Mouse (Mus musculus): Measurements from ENCODE around the gene Mrps27. TPM values are rescaled to one million over a fixed set of nuclear protein-coding genes. Genes with fewer than 3 reads are reported as not detected.
A peak's percentile ranks its signal among the peaks of the same experiment; 100 is the strongest.

Mrps27 gene
- polyA plus RNA-seq, 1 experiment from 2014 or later, result 52.6 TPM

- peaks cover 100% of the 10 kb centered on the region for H3K36me3 ChIP-seq (replicated peaks)
- H3K9me3 ChIP-seq, result no peaks in the 10 kb centered on the region
- H3K27me3 ChIP-seq, result no peaks in the 10 kb centered on the region
- H3K27ac ChIP-seq, result no peak overlapping the region
- ATAC-seq (ENCODE audit: low FRiP score), result no peak
- 95% methylated on average over 29 of the region's 29 CpGs for WGBS
- no peak overlapping the region for H3K4me2 ChIP-seq
- no peaks in the 10 kb centered on the region; the same call in 1 of the 2 replicates for H3K4me1 ChIP-seq
- no peak overlapping the region for H3K4me3 ChIP-seq (replicated peaks)
- no peak overlapping the region for H3K9ac ChIP-seq
Observed at GRCm38 (mm10) chr13:99433068-99434008, 88.8 kb downstream of the Mrps27 start.

DNA sequence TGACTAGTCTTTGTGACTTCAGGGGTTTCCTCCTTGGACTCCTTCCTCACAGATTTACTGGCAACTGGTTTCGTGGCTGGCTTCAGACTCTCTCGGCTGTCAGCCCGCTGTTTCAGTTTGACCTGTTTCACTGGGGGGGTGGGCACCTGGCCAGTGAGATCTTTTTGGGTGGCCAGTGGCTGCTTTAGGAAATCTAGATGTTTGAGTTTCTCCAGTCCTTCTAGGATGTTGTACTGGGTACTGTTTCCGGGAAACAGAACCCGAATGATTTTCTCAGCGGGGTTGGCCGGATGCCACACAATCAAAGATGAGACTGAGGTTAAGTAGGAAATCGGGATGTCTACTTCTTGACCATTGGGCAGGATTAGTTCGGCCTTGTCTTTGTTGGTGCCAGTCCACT, 89.9 kb downstream of the Mrps27 start:
- Histone ChIP-seq H3K4me2 (no peak overlapping the region), H3K36me3 (replicated peaks) (peaks cover 100% of the 10 kb centered on the region), H3K27me3 (no peaks in the 10 kb centered on the region), H3K9me3 (no peaks in the 10 kb centered on the region), H3K27ac (no peak overlapping the region), H3K4me1 (no peaks in the 10 kb centered on the region), H3K4me3 (replicated peaks) (no peak overlapping the region), H3K9ac (no peak overlapping the region)
- WGBS, result 95% methylated on average over 9 of the region's 9 CpGs
- ATAC-seq (ENCODE audit: low FRiP score), result no peak

- H3K4me2 ChIP-seq, result no peak overlapping the region
- no peaks in the 10 kb centered on the region for H3K9me3 ChIP-seq
- H3K27ac ChIP-seq, result no peak overlapping the region
- peaks cover 100% of the 10 kb centered on the region for H3K36me3 ChIP-seq (replicated peaks)
- H3K27me3 ChIP-seq, result no peaks in the 10 kb centered on the region
- no peak overlapping the region for H3K4me3 ChIP-seq (replicated peaks)
- no peak overlapping the region for H3K9ac ChIP-seq
- H3K4me1 ChIP-seq, result peaks cover 18% of the 10 kb centered on the region
- no peak for ATAC-seq (ENCODE audit: low FRiP score)
Observed at GRCm38 (mm10) chr13:99437051-99437450, 92.5 kb downstream of the Mrps27 start.

- Histone ChIP-seq H3K4me3 (replicated peaks) (no peak overlapping the region), H3K27ac (no peak overlapping the region), H3K4me2 (no peak overlapping the region), H3K36me3 (replicated peaks) (peaks cover 90% of the 10 kb centered on the region), H3K4me1 (peaks cover 41% of the 10 kb centered on the region), H3K27me3 (no peaks in the 10 kb centered on the region), H3K9me3 (no peaks in the 10 kb centered on the region), H3K9ac (no peak overlapping the region)
- WGBS, result 92% methylated on average over 5 of the region's 5 CpGs
- no peak for ATAC-seq (ENCODE audit: low FRiP score)
Observed at GRCm38 (mm10) chr13:99439357-99439756, 94.8 kb downstream of the Mrps27 start.

DNA sequence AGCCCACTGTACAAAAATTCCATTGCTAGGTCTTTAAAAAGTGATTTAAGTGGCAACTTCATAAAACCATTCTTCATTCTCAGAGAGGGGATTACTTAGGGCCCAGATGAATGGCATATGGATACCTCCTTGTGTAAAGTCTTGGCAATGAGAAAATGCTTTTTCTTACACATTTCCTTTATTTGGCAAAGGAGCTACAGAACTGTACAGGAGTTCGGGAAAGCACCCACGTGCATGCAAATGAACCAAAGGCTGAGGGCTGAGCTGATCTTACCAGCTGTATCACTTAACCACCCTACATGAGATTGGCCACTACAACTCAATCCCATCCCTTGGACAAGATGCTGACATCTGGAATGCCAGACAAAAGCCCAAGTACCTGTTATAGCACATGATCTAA, 95.6 kb downstream of the Mrps27 start:
- ATAC-seq (ENCODE audit: low FRiP score), result no peak
- H3K4me2 ChIP-seq, result no peak overlapping the region
- no peaks in the 10 kb centered on the region for H3K27me3 ChIP-seq
- no peak overlapping the region for H3K4me3 ChIP-seq (replicated peaks)
- H3K36me3 ChIP-seq (replicated peaks), result peaks cover 81% of the 10 kb centered on the region
- WGBS, result 81% methylated on average over 2 of the region's 2 CpGs
- H3K27ac ChIP-seq, result no peak overlapping the region
- no peaks in the 10 kb centered on the region for H3K9me3 ChIP-seq
- H3K9ac ChIP-seq, result no peak overlapping the region
- H3K4me1 ChIP-seq, result peaks cover 49% of the 10 kb centered on the region

GRCm38 (mm10) chr13:99441700-99442433, 97.3 kb downstream of the Mrps27 start:
- ATAC-seq (ENCODE audit: low FRiP score), result no peak
- WGBS, result 29% methylated on average over 18 of the region's 18 CpGs
- Histone ChIP-seq H3K27me3 (no peaks in the 10 kb centered on the region), H3K9ac (peak overlapping the region; percentile 56), H3K4me3 (replicated peaks) (peak overlapping the region; percentile 40), H3K9me3 (no peaks in the 10 kb centered on the region), H3K4me2 (peak overlapping the region; percentile 61), H3K4me1 (peaks cover 65% of the 10 kb centered on the region), H3K36me3 (replicated peaks) (peaks cover 67% of the 10 kb centered on the region), H3K27ac (peak overlapping the region; percentile 98)

DNA sequence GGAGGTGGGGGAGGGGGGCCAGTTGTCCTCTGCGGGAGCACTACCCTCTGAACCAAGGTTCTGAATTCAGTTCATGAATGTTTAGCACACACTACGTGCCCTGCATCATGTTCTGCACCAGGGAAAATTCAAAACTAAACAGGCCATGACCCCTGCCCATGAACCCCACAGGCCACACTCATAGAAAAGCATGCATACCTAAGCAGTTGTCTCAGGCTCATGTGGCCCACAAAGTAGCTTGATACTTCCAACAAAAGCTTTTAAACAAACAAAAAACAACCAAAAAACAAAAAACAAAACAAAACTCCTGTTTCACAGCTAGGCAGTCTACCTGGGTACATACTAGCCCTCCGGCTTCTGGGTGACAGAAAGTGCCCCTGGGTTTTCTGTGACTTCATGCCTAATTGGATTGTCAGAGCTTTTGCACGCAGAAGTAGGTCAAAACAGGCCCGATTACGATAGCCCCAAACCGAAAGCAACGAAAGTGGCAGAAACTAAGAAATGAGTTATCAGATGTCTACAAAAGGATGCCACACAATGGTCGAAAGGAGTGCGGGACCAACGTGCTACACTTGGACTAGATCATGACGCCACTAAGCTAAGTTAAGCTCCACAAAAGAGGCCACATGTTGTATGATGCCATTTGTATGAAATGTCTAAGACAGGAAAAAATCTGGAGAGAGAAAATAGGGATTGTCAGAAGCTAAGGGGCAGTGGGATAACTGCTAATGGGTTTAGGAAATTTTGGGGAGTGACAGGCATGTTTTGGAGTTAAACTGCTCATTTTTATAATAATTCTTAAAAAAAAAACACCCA, 98.1 kb downstream of the Mrps27 start:
- H3K4me1 ChIP-seq, result peaks cover 73% of the 10 kb centered on the region
- peaks cover 60% of the 10 kb centered on the region for H3K36me3 ChIP-seq (replicated peaks)
- peak overlapping the region; percentile 40 for H3K4me3 ChIP-seq (replicated peaks)
- H3K27ac ChIP-seq, result peak overlapping the region; percentile 98
- H3K9me3 ChIP-seq, result no peaks in the 10 kb centered on the region
- ATAC-seq (ENCODE audit: low FRiP score), result no peak
- H3K9ac ChIP-seq, result peak overlapping the region; percentile 56
- no peaks in the 10 kb centered on the region for H3K27me3 ChIP-seq
- peak overlapping the region; percentile 61 for H3K4me2 ChIP-seq
- WGBS, result 9% methylated on average over 12 of the region's 12 CpGs

- peak; percentile 31 for ATAC-seq (ENCODE audit: low FRiP score)
- H3K9me3 ChIP-seq, result no peaks in the 10 kb centered on the region
- peaks cover 82% of the 10 kb centered on the region for H3K4me1 ChIP-seq
- H3K4me3 ChIP-seq (replicated peaks), result peak overlapping the region; percentile 40
- peak overlapping the region; percentile 61 for H3K4me2 ChIP-seq
- WGBS, result 7% methylated on average over 7 of the region's 7 CpGs
- peak overlapping the region; percentile 56 for H3K9ac ChIP-seq
- H3K27me3 ChIP-seq, result no peaks in the 10 kb centered on the region
- peaks cover 50% of the 10 kb centered on the region for H3K36me3 ChIP-seq (replicated peaks)
- H3K27ac ChIP-seq, result peak overlapping the region; percentile 98
Observed at GRCm38 (mm10) chr13:99443484-99444175, 99.0 kb downstream of the Mrps27 start.

GRCm38 (mm10) chr13:99444431-99444871, 99.9 kb downstream of the Mrps27 start:
- ATAC-seq (ENCODE audit: low FRiP score), result peak; percentile 90
- Histone ChIP-seq H3K4me2 (peak overlapping the region; percentile 61), H3K27ac (peak overlapping the region; percentile 98), H3K9ac (peak overlapping the region; percentile 56), H3K27me3 (no peaks in the 10 kb centered on the region), H3K4me1 (peaks cover 90% of the 10 kb centered on the region), H3K36me3 (replicated peaks) (peaks cover 46% of the 10 kb centered on the region), H3K9me3 (no peaks in the 10 kb centered on the region), H3K4me3 (replicated peaks) (peak overlapping the region; percentile 40)
- 3% methylated on average over 10 of the region's 10 CpGs for WGBS

- Histone ChIP-seq H3K4me1 (peaks cover 94% of the 10 kb centered on the region), H3K27ac (peak overlapping the region; percentile 98), H3K9ac (peak overlapping the region; percentile 44), H3K4me2 (peak overlapping the region; percentile 61), H3K9me3 (no peaks in the 10 kb centered on the region), H3K27me3 (no peaks in the 10 kb centered on the region), H3K36me3 (replicated peaks) (peaks cover 42% of the 10 kb centered on the region), H3K4me3 (replicated peaks) (peak overlapping the region; percentile 40)
- peak; percentile 62 for ATAC-seq (ENCODE audit: low FRiP score)
- under 1% methylated on average over 6 of the region's 6 CpGs for WGBS
Observed at GRCm38 (mm10) chr13:99444880-99445279, 100.3 kb downstream of the Mrps27 start.

DNA sequence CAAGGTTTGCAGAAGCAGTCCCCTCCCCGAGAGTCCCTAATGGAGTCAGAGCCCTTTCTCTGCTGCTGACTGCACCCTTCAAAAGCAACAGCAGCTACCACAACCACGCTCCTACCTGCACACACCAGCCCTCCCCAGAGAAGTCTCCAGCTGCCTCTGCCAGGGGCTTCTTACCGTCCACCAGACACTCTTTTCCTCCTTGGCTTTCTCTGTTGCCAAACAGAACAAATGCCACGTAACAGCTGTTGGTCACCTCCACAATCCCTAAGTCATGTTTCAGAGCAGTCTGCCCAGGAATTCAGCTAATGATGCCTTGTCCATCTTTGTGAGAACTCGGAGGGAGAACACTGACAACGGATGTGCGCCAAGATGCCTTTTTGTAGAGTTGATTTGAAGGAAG, 102.4 kb downstream of the Mrps27 start:
- H3K27ac ChIP-seq, result peak overlapping the region; percentile 98
- ATAC-seq (ENCODE audit: low FRiP score), result no peak
- H3K4me3 ChIP-seq (replicated peaks), result peak overlapping the region; percentile 29
- no peaks in the 10 kb centered on the region for H3K27me3 ChIP-seq
- H3K4me1 ChIP-seq, result peaks cover 93% of the 10 kb centered on the region
- H3K9ac ChIP-seq, result peak overlapping the region; percentile 57
- WGBS, result 52% methylated on average over 7 of the region's 7 CpGs
- no peaks in the 10 kb centered on the region for H3K9me3 ChIP-seq
- H3K36me3 ChIP-seq (replicated peaks), result peaks cover 30% of the 10 kb centered on the region
- peak overlapping the region; percentile 61 for H3K4me2 ChIP-seq

Measured in forebrain, embryonic 12.5 days (tissue).